Mouse (Mus musculus) midbrain, embryonic 11.5 days (tissue): Measurements from ENCODE around the gene Ankzf1. TPM values are rescaled to one million over a fixed set of nuclear protein-coding genes. Genes with fewer than 3 reads are reported as not detected.
"Not testable (repeated sequence)": the region's sequence is repeated elsewhere in the genome, so short reads cannot be mapped to it uniquely, and the experiment has no call there.

Experiments
- ATAC-seq: fragments of 200-750 bp; cut with Nextera tagmentation; 2 replicates; pipeline ENCODE4 v1.8.0; 2017; ENCODE audit warnings: moderate TSS enrichment, moderate library complexity; ENCODE audit not compliant: low FRiP score
- DNase-seq: peaks from one replicate; pipeline ENCODE4 v3.0.0; 2015; ENCODE audit warnings: low spot score; ENCODE audit errors: missing footprints
- H3K27ac ChIP-seq: fragments of 300-500 bp; sonication (generic); 2 replicates; pipeline ENCODE4 v1.5.1; 2014; ENCODE audit warnings: low read depth, low read length
- H3K27me3 ChIP-seq: fragments of 300-500 bp; sonication (generic); 2 replicates; pipeline ENCODE4 v1.6.1; 2014; ENCODE audit warnings: mild to moderate bottlenecking, low read length, moderate library complexity, mixed read lengths; ENCODE audit not compliant: control insufficient read depth, insufficient read depth
- H3K36me3 ChIP-seq: fragments of 300-500 bp; sonication (generic); 2 replicates; pipeline ENCODE4 v1.6.1; 2014; ENCODE audit warnings: mild to moderate bottlenecking, low read length, moderate library complexity, mixed read lengths; ENCODE audit not compliant: control insufficient read depth, insufficient read depth
- H3K4me1 ChIP-seq: fragments of 300-500 bp; sonication (generic); 2 replicates; pipeline ENCODE4 v1.6.1; 2014; ENCODE audit warnings: low read length; ENCODE audit not compliant: control insufficient read depth, insufficient read depth
- H3K4me2 ChIP-seq: fragments of 300-500 bp; sonication (generic); 2 replicates; pipeline ENCODE4 v1.6.1; 2014; ENCODE audit warnings: mild to moderate bottlenecking, moderate library complexity
- H3K4me3 ChIP-seq: fragments of 300-500 bp; sonication (generic); 2 replicates; pipeline ENCODE4 v1.5.1; 2014; ENCODE audit warnings: low read depth, low read length
- H3K9ac ChIP-seq: fragments of 300-500 bp; sonication (generic); 2 replicates; pipeline ENCODE4 v1.6.1; 2014; ENCODE audit warnings: low read length
- H3K9me3 ChIP-seq: fragments of 300-500 bp; sonication (generic); 2 replicates; pipeline ENCODE4 v1.6.1; 2016; ENCODE audit warnings: low read length; ENCODE audit not compliant: control insufficient read depth
- WGBS: fragments of 180-500 bp; shearing (Covaris S2); extraction: QIAGEN DNeasy Blood & Tissue Kit; methylation state at CpG from one replicate; pipeline ENCODE4 v1.1.7; 2014; 5-methylcytosine and 5-hydroxymethylcytosine counted together
- polyA plus RNA-seq: library from polyadenylated mRNA; unstranded; fragments of >200 nt; fragmentation: Nextera tagmentation; extraction: Ambion mirVana; gene quantifications from 2 replicates; pipeline ENCODE4 v1.2.1, GENCODE M21; 2014

Gene Ankzf1
- polyA plus RNA-seq, 1 experiment from 2014 or later, result 14.3 TPM

GRCm38 (mm10) chr1:75227653-75228052 lies 35.7 kb downstream of the Ankzf1 start:
- no peaks in the 10 kb centered on the region for H3K9me3 ChIP-seq
- DNase-seq, result no peak
- H3K4me3 ChIP-seq, result no peak overlapping the region
- H3K4me1 ChIP-seq, result no peaks in the 10 kb centered on the region
- H3K36me3 ChIP-seq, result no peaks in the 10 kb centered on the region
- H3K27ac ChIP-seq, result no peak overlapping the region
- WGBS, result 93% methylated on average over 1 of the region's 1 CpGs
- no peak overlapping the region for H3K4me2 ChIP-seq
- H3K9ac ChIP-seq, result no peak overlapping the region
- H3K27me3 ChIP-seq, result no peaks in the 10 kb centered on the region
- no peak for ATAC-seq

GRCm38 (mm10) chr1:75229158-75229557 lies 37.2 kb downstream of the Ankzf1 start:
- H3K4me1 ChIP-seq, result no peaks in the 10 kb centered on the region
- ATAC-seq, result no peak
- WGBS, result 80% methylated on average over 4 of the region's 4 CpGs

GRCm38 (mm10) chr1:75230335-75230994 lies 38.5 kb downstream of the Ankzf1 start:
- Histone ChIP-seq H3K4me2 (no peak overlapping the region), H3K27ac (no peak overlapping the region), H3K9me3 (no peaks in the 10 kb centered on the region), H3K4me1 (no peaks in the 10 kb centered on the region), H3K27me3 (no peaks in the 10 kb centered on the region; the same call in 1 of the 2 replicates), H3K4me3 (no peak overlapping the region), H3K36me3 (no peaks in the 10 kb centered on the region), H3K9ac (no peak overlapping the region)
- ATAC-seq (no peak), DNase-seq (no peak)
- 77% methylated on average over 7 of the region's 7 CpGs for WGBS

More at GRCm38 (mm10) chr1:75229158-75229557, 37.2 kb downstream of the Ankzf1 start:
- H3K9me3 ChIP-seq, result no peaks in the 10 kb centered on the region
- H3K4me2 ChIP-seq, result no peak overlapping the region
- H3K27ac ChIP-seq, result no peak overlapping the region
- no peak for DNase-seq
- H3K9ac ChIP-seq, result no peak overlapping the region
- H3K27me3 ChIP-seq, result no peaks in the 10 kb centered on the region
- no peak overlapping the region for H3K4me3 ChIP-seq
- H3K36me3 ChIP-seq, result no peaks in the 10 kb centered on the region

- no peak overlapping the region for H3K27ac ChIP-seq
- H3K36me3 ChIP-seq, result no peaks in the 10 kb centered on the region
- H3K9ac ChIP-seq, result no peak overlapping the region
- H3K4me3 ChIP-seq, result no peak overlapping the region
- WGBS, result 80% methylated on average over 4 of the region's 4 CpGs
- H3K4me2 ChIP-seq, result no peak overlapping the region
- no peak for DNase-seq
- ATAC-seq, result no peak
- no peaks in the 10 kb centered on the region for H3K9me3 ChIP-seq
- H3K27me3 ChIP-seq, result no peaks in the 10 kb centered on the region; the same call in 1 of the 2 replicates
- H3K4me1 ChIP-seq, result peaks cover 2% of the 10 kb centered on the region; the same call in 1 of the 2 replicates
Observed at GRCm38 (mm10) chr1:75231224-75231623, 39.3 kb downstream of the Ankzf1 start.

- no peak within 1 kb of the TSS for H3K27ac ChIP-seq
- no peak within 1 kb of the TSS for H3K9ac ChIP-seq
- no peak within 1 kb of the TSS for H3K4me3 ChIP-seq
- no peaks in the 10 kb centered on the region; the same call in 1 of the 2 replicates for H3K27me3 ChIP-seq
- 69% methylated on average over 5 of the region's 5 CpGs for WGBS
- H3K4me1 ChIP-seq, result peaks cover 3% of the 10 kb centered on the region
- H3K9me3 ChIP-seq, result no peaks in the 10 kb centered on the region
- ATAC-seq, result no peak
- no peak for DNase-seq
- no peaks in the 10 kb centered on the region for H3K36me3 ChIP-seq
- H3K4me2 ChIP-seq, result no peak within 1 kb of the TSS
Observed at GRCm38 (mm10) chr1:75231664-75232152, 39.8 kb downstream of the Ankzf1 start, which contains the start of gene A630095N17Rik. Gene A630095N17Rik (minus strand): TSS chr1:75232102.

GRCm38 (mm10) chr1:75232489-75232888 lies 40.5 kb downstream of the Ankzf1 start:
- not testable (repeated sequence) for H3K4me2 ChIP-seq, ATAC-seq, H3K4me1 ChIP-seq, H3K27me3 ChIP-seq, H3K9ac ChIP-seq, DNase-seq, H3K9me3 ChIP-seq, H3K36me3 ChIP-seq, H3K27ac ChIP-seq, H3K4me3 ChIP-seq
- WGBS, result 64% methylated on average over 4 of the region's 4 CpGs

- Histone ChIP-seq H3K4me2 (no peak overlapping the region), H3K9ac (no peak overlapping the region), H3K27ac (no peak overlapping the region), H3K36me3 (no peaks in the 10 kb centered on the region), H3K4me1 (peaks cover 9% of the 10 kb centered on the region), H3K27me3 (no peaks in the 10 kb centered on the region; the same call in 1 of the 2 replicates), H3K9me3 (no peaks in the 10 kb centered on the region), H3K4me3 (no peak overlapping the region)
- ATAC-seq (peak; percentile 54), DNase-seq (peak; percentile 90)
- 4% methylated on average over 8 of the region's 8 CpGs for WGBS
Observed at GRCm38 (mm10) chr1:75234606-75235005, 42.7 kb downstream of the Ankzf1 start.

GRCm38 (mm10) chr1:75236117-75237050 lies 44.4 kb downstream of the Ankzf1 start, which contains the start of gene Dnajb2:
Gene Dnajb2 (plus strand): TSS chr1:75236406.
- H3K4me3 ChIP-seq, result peak within 1 kb of the TSS; percentile 59
- peak within 1 kb of the TSS; percentile 94 for H3K4me2 ChIP-seq
- peak; percentile 90 for ATAC-seq
- H3K9me3 ChIP-seq, result no peaks in the 10 kb centered on the region
- DNase-seq, result peak; percentile 96
- peaks cover 9% of the 10 kb centered on the region for H3K4me1 ChIP-seq
- under 1% methylated on average over 61 of the region's 64 CpGs for WGBS
- peak within 1 kb of the TSS; percentile 76 for H3K9ac ChIP-seq
- peak within 1 kb of the TSS; percentile 52; the same call in 1 of the 2 replicates for H3K27ac ChIP-seq
- H3K36me3 ChIP-seq, result no peaks in the 10 kb centered on the region
- H3K27me3 ChIP-seq, result no peaks in the 10 kb centered on the region; the same call in 1 of the 2 replicates
